Mouse (Mus musculus) liver, embryonic 14.5 days (tissue): Measurements from ENCODE around the gene Dcaf12.

Experiments
- CTCF ChIP-seq: IDR thresholded peaks from 2 replicates; pipeline ENCODE4 v1.5.1; 2016; ENCODE audit warnings: antibody characterized with exemption, low read depth, control low read depth
- EP300 ChIP-seq: IDR thresholded peaks from 2 replicates; pipeline ENCODE4 v1.6.1; 2016; ENCODE audit warnings: antibody characterized with exemption, low read depth

- no peak for TF ChIP-seq EP300
- TF ChIP-seq CTCF = no peak
Observed at GRCm38 (mm10) chr4:41289802-41290201, 24.9 kb downstream of the Dcaf12 start.
